Mouse (Mus musculus): ENCODE data around the gene Zdhhc14.
A peak's percentile ranks its signal among the peaks of the same experiment; 100 is the strongest.

Gene Zdhhc14

GRCm38 (mm10) chr17:5747539-5748500 is 255.5 kb downstream of the Zdhhc14 start:
- no peak for DNase-seq

- no peak for DNase-seq
Observed at GRCm38 (mm10) chr17:5748501-5748894, 256.1 kb downstream of the Zdhhc14 start.

GRCm38 (mm10) chr17:5750278-5750677 is 257.9 kb downstream of the Zdhhc14 start:
- DNase-seq, result no peak

- no peak for DNase-seq
Observed at GRCm38 (mm10) chr17:5751066-5751465, 258.7 kb downstream of the Zdhhc14 start.

GRCm38 (mm10) chr17:5752322-5752715 is 260.0 kb downstream of the Zdhhc14 start:
- no peak for DNase-seq

GRCm38 (mm10) chr17:5752716-5753585 is 260.6 kb downstream of the Zdhhc14 start:
- peak; percentile 70 for DNase-seq

GRCm38 (mm10) chr17:5755489-5755888 is 263.1 kb downstream of the Zdhhc14 start:
- no peak for DNase-seq

GRCm38 (mm10) chr17:5756065-5756464 is 263.7 kb downstream of the Zdhhc14 start:
- DNase-seq, result no peak

- DNase-seq, result no peak
Observed at GRCm38 (mm10) chr17:5756855-5757254, 264.5 kb downstream of the Zdhhc14 start.

GRCm38 (mm10) chr17:5763768-5764167 is 271.4 kb downstream of the Zdhhc14 start:
- no peak for DNase-seq

- no peak for DNase-seq
Observed at GRCm38 (mm10) chr17:5764270-5764669, 271.9 kb downstream of the Zdhhc14 start.

GRCm38 (mm10) chr17:5765746-5766145 is 273.4 kb downstream of the Zdhhc14 start:
- DNase-seq, result no peak

- no peak for DNase-seq
Observed at GRCm38 (mm10) chr17:5768164-5768705, 275.9 kb downstream of the Zdhhc14 start.

- DNase-seq, result no peak
Observed at GRCm38 (mm10) chr17:5768810-5769520, 276.6 kb downstream of the Zdhhc14 start.

GRCm38 (mm10) chr17:5769776-5770175 is 277.4 kb downstream of the Zdhhc14 start:
- DNase-seq, result peak; percentile 42

- DNase-seq, result peak; percentile 47
Observed at GRCm38 (mm10) chr17:5770265-5771249, 278.2 kb downstream of the Zdhhc14 start.

- DNase-seq, result no peak
Observed at GRCm38 (mm10) chr17:5780213-5780975, 288.0 kb downstream of the Zdhhc14 start.

- no peak for DNase-seq
Observed at GRCm38 (mm10) chr17:5785238-5785637, 292.9 kb downstream of the Zdhhc14 start.

- no peak for DNase-seq
Observed at GRCm38 (mm10) chr17:5792164-5792791, 299.9 kb downstream of the Zdhhc14 start.

GRCm38 (mm10) chr17:5793593-5793992 is 301.2 kb downstream of the Zdhhc14 start:
- DNase-seq, result no peak
